Mouse (Mus musculus) heart, postnatal 36 days (tissue): ENCODE data around the gene Gjd3. TPM values are rescaled to one million over a fixed set of nuclear protein-coding genes. Genes with fewer than 3 reads are reported as not detected.
A peak's percentile ranks its signal among the peaks of the same experiment; 100 is the strongest.

Experiments
- DNase-seq, 2 experiments: peaks; one replicate each; pipeline ENCODE4 v3.0.0; 2021 to 2022
- intact Hi-C: fragments of 180-260 bp; cut with DNase I; formaldehyde crosslinking; loops from one replicate; pipeline ENCODE4 v1.15.1; 2025
- total RNA-seq, 2 experiments: library from RNA; stranded (reverse); gene quantifications; 2 replicates each; pipeline ENCODE4 v1.2.3; 2021

Gene Gjd3
- total RNA-seq, 2 experiments from 2014 or later: 0.33 to 0.36 TPM

DNA sequence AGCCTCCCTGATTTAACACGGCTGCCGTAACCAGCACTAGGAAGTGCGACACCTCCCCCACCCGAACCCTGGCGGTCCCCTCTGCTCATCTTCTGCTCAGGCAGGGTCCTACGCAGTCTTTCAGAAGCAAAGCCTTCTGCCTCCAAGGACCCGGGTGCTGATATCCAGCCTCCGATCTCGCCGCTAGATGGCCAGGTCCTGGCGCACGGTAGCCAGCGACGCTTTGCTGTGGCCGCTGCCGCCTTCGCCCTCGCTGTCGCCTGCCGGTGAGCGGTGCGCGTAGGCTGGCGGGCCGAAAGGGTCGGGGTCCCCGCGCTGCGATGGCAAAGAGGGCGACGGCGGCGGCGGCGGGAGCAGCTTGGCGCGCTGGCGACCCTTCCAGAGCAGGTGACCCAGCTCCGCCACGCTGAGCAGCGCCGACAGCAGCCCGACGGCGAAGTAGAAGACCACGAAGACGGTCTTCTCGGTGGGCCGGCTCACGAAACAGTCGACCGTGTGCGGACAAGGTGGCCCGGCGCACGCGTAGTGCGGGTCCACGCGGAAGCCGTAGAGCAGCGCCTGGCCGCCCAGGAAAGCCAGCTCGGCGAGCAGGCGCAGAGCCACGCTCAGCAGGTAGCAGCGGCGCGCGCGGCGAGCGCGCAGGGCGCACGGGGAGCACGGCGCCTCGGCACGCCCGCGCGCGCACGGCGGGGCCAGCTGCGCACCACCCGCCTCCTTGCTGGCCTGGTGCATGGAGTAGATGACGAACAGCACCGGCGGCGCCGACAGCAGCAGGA, 631 bp downstream of the Gjd3 start:
- peak; percentile 65 to 70 for DNase-seq
- intact Hi-C loops: loop anchor here (2.0 kb wide), 2 partner anchors 57 to 169 kb away; no protein-coding TSS in a partner anchor

DNA sequence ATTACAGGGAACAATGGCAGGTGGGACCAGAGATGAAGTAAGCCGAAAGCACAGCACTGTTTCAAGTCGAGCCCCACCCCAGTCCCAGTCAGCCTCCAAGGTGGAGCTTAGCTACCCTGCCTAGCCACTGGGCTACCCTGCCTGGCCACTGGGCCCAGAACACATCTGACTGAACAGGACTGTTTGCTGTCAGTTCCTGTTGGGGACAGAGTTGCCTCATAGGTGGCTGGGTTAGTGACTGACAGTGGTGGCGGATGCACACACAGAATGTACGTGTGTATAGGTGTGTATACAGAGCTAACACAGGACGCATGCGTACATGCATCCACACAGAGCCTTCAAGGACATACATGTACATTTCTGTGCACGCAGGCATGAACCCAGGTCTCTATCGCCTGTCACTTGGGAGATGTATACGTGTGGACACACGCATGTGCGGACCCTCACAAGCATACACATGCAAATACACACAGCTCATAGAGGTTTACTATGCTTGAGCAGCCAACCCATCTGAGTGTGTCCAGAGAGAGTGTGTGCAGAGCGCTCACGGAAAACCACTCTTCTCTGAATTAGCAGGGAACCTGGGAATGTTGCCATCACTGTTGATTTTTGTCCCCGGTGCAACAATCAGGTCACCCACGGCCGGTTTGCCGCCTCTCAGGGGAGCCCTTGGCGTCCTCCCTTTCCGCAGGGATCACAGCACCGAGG, 1.4 kb downstream of the Gjd3 start:
- intact Hi-C loops: no loop called here
- DNase-seq: no peak

DNA sequence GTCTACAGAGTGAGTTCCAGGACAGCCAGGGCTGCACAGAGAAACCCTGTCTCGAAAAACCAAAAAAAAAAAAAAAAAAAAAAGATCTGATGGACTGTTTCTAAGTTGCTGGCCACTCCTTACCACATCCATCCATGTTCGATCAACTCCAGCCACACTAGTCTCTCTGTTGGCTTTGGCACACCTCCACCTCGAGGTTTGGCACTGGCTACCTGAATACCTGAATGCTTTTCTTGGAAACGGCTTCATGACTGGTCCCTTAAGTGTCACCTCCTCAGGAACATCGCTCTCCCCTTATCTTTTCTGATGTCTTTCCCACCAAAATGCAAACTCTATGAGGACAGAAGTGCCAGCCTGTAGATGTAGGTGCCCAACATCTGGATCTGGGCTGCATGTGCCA, 3.5 kb downstream of the Gjd3 start:
- intact Hi-C loops: no loop called here
- DNase-seq: no peak

DNA sequence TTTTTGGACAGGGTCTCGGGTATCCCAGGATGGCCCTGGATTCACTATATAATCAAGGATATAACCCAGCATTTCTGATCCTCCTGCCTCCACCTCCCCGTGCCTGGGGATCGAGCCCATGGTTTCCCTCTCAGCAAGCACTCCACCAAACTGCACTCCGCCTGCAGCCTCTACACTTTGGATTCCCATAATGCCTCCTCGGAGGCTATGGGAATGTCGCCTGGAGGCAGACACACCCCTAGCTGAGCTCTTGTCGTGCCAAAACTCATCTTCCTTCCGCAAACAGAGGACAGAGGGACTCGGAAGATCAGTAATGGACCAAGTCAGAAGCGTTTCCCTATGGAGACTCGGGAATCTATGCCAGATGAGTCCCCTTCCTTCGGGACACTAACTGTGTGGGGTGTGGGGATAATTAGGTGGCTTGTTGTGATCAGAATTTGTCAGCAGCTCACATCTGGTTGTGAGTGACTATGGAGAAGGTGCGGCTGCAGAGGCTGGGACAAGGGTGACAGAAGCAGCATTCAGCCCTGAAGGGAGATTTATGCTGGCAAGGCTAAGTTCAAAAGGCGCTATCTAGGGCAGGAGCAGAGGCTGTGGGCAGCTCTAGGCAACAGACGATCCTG, 4.2 kb downstream of the Gjd3 start:
- intact Hi-C loops: no loop called here

DNA sequence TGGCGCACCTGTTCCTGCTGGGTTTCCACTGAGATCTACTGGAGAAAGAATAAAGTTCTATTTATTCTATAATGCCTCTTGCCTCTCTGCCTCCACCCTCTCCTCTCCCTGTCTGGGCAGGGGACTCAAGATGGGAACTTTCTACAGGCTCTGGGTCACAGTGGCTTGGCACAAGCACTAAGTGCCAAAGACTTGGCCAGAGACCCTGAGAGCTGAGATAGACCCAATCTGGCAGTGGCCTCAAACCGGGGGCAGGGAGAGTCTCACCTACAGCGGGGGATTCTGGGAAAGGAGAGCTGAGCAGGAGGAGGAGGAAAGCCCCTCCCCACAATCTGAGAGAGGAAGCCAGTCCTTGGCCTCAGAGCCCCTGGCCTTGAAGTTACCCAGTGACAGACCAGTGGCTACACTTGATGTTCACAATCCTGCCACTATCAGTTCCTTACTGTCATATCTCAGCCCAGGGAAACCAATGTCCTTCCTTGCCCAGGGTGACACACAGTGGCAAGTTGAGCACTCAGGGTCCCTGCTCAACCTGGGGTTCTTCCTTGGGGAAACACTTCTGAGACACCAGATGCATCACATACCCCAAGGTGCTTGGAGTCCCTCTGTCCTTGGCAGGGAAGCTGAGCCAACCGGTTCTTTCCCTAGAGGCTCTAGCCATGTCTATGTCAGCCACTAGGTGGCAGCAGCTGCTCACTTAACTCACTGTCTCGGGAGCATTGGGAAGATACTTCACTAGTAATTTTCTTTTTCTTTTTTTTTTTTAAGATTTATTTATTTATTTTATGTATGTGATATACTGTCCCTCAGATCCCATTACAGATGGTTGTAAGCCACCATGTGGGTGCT, 7.7 kb downstream of the Gjd3 start:
- intact Hi-C loops: loop anchor here (1.0 to 5.0 kb wide), 3 partner anchors 113 to 174 kb away; partner anchors contain the start of gene Wipf2
- DNase-seq: peak; percentile 77 to 86

More for the DNA sequence above, 4.2 kb downstream of the Gjd3 start:
- no peak for DNase-seq

DNA sequence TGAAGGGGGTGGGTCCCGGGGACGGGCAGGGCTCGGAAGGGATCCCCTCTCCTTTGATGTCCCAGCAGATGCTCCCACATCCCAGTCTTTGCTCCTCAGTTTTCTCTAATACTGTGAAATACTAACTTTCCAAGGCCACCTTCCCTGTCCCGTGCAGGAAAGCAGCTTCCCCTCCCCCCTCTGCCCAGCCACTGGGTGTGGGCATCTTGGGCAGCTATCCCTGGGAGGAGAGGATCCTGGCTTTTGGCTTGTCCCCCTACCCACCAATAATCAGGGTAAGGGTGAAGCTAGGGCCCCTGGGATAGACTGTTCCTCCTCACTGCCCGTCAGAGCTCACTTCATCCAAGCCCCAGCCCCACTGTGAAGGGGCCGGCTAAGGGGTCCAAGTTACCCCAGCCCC, 8.6 kb downstream of the Gjd3 start:
- no peak for DNase-seq
- intact Hi-C loops: loop anchor here (2.0 to 5.0 kb wide), 2 partner anchors 112 to 153 kb away; partner anchors contain the start of gene Wipf2

DNA sequence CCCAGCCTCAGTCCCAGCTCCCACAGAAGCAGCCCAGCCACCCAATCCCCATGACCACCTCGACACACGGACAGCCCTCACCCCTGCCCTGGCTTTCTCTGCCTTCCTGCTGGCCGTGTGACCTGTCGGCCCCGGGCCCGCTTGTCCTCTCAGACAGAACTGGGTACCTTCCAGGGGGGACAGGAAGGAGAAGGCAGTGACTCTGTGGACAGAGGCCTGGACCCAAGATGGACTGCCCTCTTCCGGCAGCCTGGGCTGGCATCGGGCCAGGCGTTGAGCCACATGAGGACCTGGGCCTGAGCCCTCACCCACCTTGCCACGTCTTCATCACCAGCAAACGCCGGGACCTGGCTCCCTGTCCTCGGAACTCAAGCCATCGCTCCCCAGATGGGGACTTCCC, 9.2 kb downstream of the Gjd3 start:
- peak; percentile 22 to 31 for DNase-seq

DNA sequence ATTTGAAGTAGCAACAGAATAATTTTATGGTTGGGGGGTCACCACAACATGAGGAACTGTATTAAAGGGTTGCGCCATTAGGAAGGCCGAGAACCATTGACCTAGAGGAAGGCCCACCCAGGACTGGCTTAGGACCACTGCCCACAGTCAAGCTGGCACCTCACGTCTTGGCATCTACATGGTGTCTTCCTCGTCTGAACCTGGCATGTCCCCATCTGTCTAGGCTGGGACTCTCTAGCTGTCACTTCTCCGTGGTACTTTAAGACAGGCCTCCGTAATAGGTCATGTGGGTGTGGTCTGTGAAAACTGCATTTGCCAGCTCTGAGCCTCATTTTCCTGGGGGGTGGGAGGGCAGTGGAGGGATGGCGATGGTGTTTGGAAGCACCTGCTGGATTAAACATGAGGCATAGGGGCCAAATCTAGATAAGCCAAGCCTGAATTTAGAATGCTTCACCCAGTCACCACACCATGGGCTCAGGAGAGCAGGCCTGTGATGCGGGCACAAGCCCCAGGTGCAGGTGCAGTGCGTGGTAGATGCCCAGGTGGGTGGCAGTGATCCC, 9.9 kb downstream of the Gjd3 start:
- no peak for DNase-seq

More for the DNA sequence above, 9.2 kb downstream of the Gjd3 start:
- intact Hi-C loops: loop anchor here (5.0 kb wide), 1 partner anchor 111 kb away; the partner anchor contains the start of gene Wipf2

DNA sequence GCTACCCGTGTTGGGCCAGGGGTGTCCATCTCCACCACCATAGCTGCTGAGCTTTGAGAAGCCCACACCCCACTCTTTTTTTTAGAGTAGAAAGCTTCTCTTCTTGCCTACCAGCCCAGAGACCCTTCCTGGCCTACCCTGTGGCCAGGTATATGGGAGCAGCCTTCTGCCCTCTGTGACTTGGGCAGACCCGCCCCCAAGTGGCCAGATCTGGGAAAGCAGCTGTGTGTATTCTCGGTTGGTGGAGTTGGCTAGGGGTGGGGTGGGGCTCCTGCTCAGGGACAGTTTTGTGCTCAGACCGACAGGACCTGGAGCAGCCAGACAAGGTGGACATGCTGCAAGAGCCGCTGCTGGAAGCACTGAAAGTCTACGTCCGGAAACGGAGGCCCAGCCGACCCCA, 10.6 kb downstream of the Gjd3 start:
- intact Hi-C loops: loop anchor here (1.0 to 5.0 kb wide), 3 partner anchors 39 to 110 kb away; partner anchors contain the start of gene Wipf2
- DNase-seq: peak; percentile 90 to 93

More for the DNA sequence above, 9.9 kb downstream of the Gjd3 start:
- intact Hi-C loops: loop anchor here (1.0 to 5.0 kb wide), 3 partner anchors 40 to 111 kb away; partner anchors contain the start of gene Wipf2

DNA sequence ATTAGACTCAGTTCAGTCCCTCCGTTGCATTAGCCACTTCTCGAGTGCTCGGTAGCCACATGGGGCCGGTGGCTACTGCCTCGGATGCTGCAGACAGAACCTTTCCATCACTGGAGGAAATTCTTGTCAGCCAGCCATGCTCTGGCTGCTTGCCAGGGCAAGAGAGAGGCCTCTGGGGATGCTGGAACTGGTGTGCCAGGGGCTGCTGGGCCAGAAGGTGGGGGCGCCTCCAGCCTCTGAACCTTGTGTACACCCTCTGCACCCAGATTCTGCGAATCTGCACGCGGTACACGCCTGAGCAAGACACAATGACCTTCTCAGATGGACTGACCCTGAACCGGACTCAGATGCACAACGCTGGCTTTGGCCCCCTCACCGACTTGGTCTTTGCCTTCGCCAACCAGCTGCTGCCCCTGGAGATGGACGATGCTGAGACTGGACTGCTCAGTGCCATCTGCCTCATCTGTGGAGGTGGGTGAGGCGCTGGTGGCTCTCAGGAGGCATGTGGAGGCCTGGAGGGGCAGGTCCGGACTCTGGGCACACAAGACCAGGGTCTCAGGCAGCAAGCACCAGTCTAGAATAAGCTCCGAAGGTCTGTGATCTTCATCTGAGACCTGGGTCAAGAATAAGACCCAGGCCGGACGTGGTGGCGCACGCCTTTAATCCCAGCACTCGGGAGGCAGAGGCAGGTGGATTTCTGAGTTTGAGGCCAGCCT, 11.3 kb downstream of the Gjd3 start:
- DNase-seq: peak; percentile 65 to 69
- intact Hi-C loops: loop anchor here (1.0 to 5.0 kb wide), 3 partner anchors 38 to 109 kb away; partner anchors contain the start of gene Wipf2

DNA sequence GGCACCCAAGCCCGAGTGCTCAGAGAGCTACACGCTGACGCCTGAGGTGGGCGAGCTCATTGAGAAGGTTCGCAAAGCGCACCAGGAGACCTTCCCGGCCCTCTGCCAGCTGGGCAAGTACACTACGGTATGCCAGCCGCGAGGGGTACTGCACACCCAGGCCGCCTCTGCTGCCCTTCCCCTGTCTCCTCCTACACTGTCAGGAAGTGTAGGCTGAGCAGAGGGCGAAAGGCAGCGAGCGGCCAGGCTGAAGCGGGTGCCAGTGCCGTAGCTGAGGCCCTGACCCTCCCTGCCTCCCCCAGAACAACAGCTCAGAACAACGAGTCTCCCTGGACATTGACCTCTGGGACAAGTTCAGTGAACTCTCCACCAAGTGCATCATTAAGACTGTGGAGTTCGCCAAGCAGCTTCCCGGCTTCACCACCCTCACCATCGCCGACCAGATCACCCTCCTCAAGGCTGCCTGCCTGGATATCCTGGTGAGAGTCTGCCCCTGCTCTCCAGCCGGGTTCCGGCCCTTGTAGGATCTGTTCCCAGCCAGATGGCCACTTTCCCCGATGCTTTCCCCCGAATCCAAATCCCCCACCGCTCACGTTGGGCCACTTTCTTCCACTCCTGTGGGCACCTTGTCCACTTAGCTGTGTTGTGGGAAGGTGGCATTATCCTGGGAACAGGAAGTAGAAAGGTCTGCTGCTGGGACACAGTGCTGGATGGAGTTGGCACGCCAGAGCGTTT, 12.5 kb downstream of the Gjd3 start:
- intact Hi-C loops: loop anchor here (5.0 kb wide), 1 partner anchor 108 kb away; the partner anchor contains the start of gene Wipf2
- DNase-seq: peak in 1 of 2 experiments; percentile 8

DNA sequence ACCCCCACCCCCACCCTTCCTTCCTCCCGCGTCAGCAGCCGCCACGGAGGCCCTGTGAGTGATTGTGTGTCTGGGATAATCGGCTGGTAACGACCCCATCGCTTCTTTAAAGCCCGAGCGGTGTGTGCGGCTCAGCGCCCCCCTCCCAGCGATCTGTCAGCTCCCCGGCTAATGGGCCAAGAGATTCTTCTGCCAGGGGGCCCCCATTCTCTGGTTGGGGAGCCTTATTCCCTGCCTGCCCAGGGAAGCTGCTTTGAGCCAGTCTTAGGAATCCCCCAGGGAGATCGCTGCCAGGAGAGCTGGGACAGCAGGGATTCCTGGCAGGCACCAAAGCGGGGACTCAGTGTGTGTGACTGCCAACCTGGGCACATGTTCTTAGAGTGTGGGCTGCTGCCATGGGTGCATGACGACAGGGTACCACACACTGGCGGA, 13.3 kb downstream of the Gjd3 start:
- peak; percentile 11 to 20 for DNase-seq
- intact Hi-C loops: no loop called here

DNA sequence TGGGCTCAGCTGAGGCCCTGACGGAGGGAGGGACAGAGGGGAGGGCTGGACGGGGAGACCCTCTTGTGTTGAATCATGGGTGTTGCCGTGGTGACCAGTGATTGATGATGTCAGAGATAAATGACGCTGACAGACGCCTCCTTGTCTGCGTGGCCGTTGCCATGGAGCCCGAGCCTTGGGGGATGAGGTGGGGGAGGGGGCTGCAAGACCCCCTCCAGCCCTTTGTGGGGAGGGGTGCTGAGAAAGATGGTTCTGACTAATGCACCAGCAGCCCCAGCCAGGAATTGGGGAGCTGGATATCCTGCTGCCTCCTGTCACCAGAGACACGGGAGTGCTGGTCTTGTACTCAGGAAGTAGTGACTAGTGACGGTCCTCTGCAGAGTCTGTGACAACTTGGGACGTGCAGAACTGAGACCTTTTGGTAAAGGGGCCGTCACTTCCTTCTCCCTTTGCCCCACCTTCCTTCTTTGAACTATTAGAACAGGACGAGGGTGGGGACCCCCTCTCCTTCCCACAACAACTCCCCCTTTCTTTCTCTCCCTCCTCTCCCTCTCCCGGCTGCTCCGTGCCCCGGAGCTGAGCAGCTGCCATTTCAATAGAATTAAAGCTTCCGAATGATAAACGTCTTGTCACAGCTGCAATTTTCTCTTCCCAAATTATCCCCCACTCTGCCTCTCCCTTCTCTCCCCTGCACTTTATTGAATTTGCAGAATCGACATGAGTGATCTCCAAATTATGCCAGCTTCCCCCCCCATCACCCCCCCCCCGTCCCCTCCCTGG, 13.9 kb downstream of the Gjd3 start:
- no peak for DNase-seq
- intact Hi-C loops: no loop called here

DNA sequence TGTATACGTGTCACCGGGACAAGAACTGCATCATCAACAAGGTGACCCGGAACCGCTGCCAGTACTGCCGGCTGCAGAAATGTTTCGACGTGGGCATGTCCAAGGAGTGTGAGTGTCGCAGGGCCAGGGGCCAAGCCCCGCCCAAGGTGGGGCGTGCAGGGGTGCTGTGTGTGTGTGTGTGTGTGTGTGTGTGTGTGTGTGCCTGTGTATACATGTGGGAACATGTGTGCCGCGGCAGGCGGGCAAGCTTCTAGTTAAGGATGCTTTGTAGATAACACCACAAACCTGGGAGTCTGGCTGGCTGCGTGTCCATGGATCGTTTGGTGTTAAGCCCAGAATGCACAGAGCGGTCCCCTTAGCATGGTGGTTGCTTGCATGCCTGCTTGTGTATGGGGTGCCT, 14.7 kb downstream of the Gjd3 start:
- intact Hi-C loops: no loop called here
- no peak for DNase-seq

DNA sequence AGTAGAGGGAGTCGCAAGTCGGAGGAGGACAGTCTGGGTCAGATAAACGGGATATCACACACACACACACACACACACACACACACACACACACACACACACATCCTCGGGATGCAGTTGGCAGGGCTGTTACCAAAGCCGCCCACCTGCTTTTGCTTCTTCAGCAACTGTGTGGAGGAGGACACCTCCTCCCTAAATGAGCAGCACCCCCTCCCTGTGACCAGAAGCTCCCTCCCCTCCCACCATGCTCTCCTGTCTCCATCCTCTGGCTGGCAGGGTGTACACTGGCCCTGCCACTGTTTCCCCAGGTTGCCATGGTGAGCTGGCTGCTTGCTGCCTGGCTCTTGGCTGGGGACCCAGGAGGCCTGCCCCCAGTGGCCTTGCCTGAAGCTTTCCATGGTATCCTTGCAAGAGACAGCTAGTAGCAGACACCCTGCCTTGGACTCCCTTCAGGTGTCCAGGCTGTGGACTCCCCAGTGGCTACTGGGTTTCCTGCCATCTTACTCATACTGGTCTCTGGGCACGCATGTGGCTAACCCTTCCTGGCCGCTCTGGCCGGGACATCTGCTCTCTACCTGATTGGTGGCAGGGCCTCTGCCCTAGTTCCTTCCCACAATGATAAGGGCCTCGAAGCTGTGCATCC, 16.2 kb downstream of the Gjd3 start:
- DNase-seq: peak; percentile 82 to 86
- intact Hi-C loops: no loop called here

DNA sequence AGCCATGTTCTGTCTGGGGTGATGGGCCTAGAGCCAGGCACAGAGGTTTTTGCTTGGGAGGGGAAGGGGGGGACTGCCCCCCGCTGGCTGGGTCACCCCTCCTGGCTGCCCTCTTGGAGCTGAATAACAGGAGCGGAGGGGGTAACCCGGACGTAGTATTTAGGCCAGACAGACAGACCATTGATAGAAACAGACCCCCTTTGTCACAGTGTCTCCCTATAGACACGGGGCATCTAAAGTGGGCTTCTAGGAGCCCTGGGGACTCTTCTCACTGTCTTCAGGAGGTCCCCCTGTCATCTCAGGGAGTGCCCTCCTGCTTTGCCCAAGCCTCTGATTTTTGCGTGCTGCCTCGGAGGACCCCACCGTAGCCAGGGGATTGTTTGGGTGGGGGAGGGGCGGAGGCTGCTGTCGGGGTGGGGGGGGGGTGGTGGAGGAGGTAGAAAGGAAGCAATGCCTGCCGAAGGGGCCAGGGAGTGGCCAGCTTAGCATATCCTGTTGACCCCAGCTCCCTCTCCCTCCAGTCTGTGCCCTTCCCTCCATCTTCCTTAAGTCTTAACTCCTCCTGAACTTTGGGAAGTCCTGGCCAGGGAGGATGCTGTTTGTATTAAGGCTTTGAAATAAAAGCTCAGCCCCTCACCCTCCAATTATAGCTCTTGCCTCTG, 17.3 kb downstream of the Gjd3 start:
- peak in 1 of 2 experiments; percentile 4 for DNase-seq
- intact Hi-C loops: no loop called here
